Mouse (Mus musculus) forebrain, embryonic 10.5 days (tissue): ENCODE measurements around the gene Afap1. TPM values are rescaled to one million over a fixed set of nuclear protein-coding genes. Genes with fewer than 3 reads are reported as not detected.

Experiments used
- DNase-seq: peaks from one replicate; pipeline ENCODE4 v3.0.0-alpha.2; 2017; ENCODE audit warnings: low spot score; ENCODE audit errors: extremely low spot score
- H3K27ac ChIP-seq: fragments of 300-500 bp; sonication (generic); 2 replicates; pipeline ENCODE4 v1.5.1; 2016; ENCODE audit warnings: mild to moderate bottlenecking
- H3K27me3 ChIP-seq: fragments of 300-500 bp; sonication (generic); 2 replicates; pipeline ENCODE4 v1.6.1; 2016; ENCODE audit warnings: mild to moderate bottlenecking; ENCODE audit not compliant: poor library complexity, severe bottlenecking
- H3K36me3 ChIP-seq: fragments of 300-500 bp; sonication (generic); replicated peaks from 2 replicates; pipeline ENCODE4 v1.6.1; 2016; ENCODE audit warnings: mild to moderate bottlenecking, moderate library complexity
- H3K4me1 ChIP-seq: fragments of 300-500 bp; sonication (generic); 2 replicates; pipeline ENCODE4 v1.6.1; 2016
- H3K4me3 ChIP-seq: fragments of 300-500 bp; sonication (generic); 2 replicates; pipeline ENCODE4 v1.5.1; 2016; ENCODE audit warnings: mild to moderate bottlenecking, moderate library complexity
- H3K9me3 ChIP-seq: fragments of 300-500 bp; sonication (generic); 2 replicates; pipeline ENCODE4 v1.6.1; 2016; ENCODE audit warnings: mild to moderate bottlenecking, moderate library complexity
- WGBS: fragments of 180-500 bp; shearing (Covaris S2); methylation state at CpG from one replicate; pipeline ENCODE4 v1.1.7; 2016; 5-methylcytosine and 5-hydroxymethylcytosine counted together
- polyA plus RNA-seq: library from polyadenylated mRNA; unstranded; fragments of >200 nt; fragmentation: Nextera tagmentation; extraction: Ambion mirVana; gene quantifications from 2 replicates; pipeline ENCODE4 v1.2.1, GENCODE M21; 2016

The Afap1 gene
- polyA plus RNA-seq, 1 experiment from 2014 or later = 14.3 TPM

DNA sequence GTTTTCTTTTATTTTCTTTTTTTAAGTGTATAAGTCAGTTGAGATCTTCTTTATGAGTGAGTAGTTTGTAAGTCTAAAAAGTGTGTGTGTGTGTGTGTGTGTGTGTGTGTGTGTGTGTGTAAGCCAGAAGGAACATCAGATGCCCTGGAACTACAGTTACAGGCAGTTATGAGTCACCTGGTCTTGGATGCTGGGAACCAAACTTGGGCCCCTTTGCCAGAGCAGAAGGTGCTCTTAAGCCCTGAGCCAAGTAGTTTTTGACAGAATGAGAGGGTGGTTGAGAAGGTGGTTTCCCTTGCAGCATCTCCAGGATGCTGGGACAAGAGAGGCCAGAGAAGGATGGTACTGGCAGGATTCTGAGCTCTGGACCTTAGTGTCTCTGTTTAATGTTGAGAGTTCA lies 27.4 kb downstream of the Afap1 start:
- H3K36me3 ChIP-seq = no peaks in the 10 kb centered on the region
- no peak for DNase-seq
- H3K4me3 ChIP-seq = no peak overlapping the region
- no peaks in the 10 kb centered on the region for H3K27me3 ChIP-seq
- no peaks in the 10 kb centered on the region for H3K9me3 ChIP-seq
- H3K4me1 ChIP-seq = peaks cover 89% of the 10 kb centered on the region
- no peak overlapping the region for H3K27ac ChIP-seq

DNA sequence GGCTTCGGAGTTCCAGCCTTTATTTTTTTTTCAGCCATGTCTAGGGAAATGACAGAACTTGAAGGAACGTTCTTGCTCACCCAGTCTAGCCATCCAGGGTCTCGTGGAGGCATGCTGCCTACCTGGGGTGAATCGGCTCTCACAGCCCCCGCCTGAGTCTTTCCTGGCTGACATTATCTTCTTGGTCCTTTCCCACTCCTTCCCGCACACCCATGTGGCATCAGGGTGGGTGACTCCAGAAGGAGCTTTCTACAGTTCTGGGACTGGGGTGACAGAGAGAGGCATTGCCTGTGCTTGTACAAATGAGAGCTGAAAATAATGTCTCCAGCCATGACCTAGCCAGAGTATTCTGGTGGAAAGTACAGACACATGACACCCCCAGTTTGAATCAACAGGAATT lies 28.0 kb downstream of the Afap1 start:
- Histone ChIP-seq H3K9me3 (no peaks in the 10 kb centered on the region), H3K4me3 (no peak overlapping the region), H3K36me3 (no peaks in the 10 kb centered on the region), H3K27me3 (no peaks in the 10 kb centered on the region), H3K4me1 (peaks cover 90% of the 10 kb centered on the region), H3K27ac (peak overlapping the region; percentile 72)
- 87% methylated on average over 6 of the region's 6 CpGs for WGBS
- no peak for DNase-seq

GRCm38 (mm10) chr5:35921595-35922254 lies 28.6 kb downstream of the Afap1 start:
- Histone ChIP-seq H3K27ac (peak overlapping the region; percentile 72), H3K4me3 (no peak overlapping the region), H3K4me1 (peaks cover 91% of the 10 kb centered on the region), H3K27me3 (no peaks in the 10 kb centered on the region), H3K9me3 (no peaks in the 10 kb centered on the region), H3K36me3 (no peaks in the 10 kb centered on the region)
- DNase-seq = peak; percentile 37
- WGBS = 52% methylated on average over 10 of the region's 10 CpGs

GRCm38 (mm10) chr5:35923448-35923847 lies 30.3 kb downstream of the Afap1 start:
- H3K4me1 ChIP-seq = peaks cover 91% of the 10 kb centered on the region
- H3K27me3 ChIP-seq = no peaks in the 10 kb centered on the region
- no peak for DNase-seq
- H3K27ac ChIP-seq = no peak overlapping the region
- 90% methylated on average over 6 of the region's 6 CpGs for WGBS
- no peak overlapping the region for H3K4me3 ChIP-seq
- H3K9me3 ChIP-seq = no peaks in the 10 kb centered on the region
- H3K36me3 ChIP-seq = no peaks in the 10 kb centered on the region

- Histone ChIP-seq H3K27me3 (no peaks in the 10 kb centered on the region), H3K4me3 (no peak overlapping the region), H3K9me3 (no peaks in the 10 kb centered on the region), H3K27ac (peak overlapping the region; percentile 66), H3K36me3 (no peaks in the 10 kb centered on the region), H3K4me1 (peaks cover 73% of the 10 kb centered on the region)
- WGBS = 63% methylated on average over 12 of the region's 12 CpGs
- no peak for DNase-seq
Observed at GRCm38 (mm10) chr5:35925171-35925634, 32.1 kb downstream of the Afap1 start.

GRCm38 (mm10) chr5:35926511-35926910 lies 33.4 kb downstream of the Afap1 start:
- 91% methylated on average over 8 of the region's 8 CpGs for WGBS
- peaks cover 62% of the 10 kb centered on the region for H3K4me1 ChIP-seq
- H3K36me3 ChIP-seq = no peaks in the 10 kb centered on the region
- DNase-seq = no peak
- no peaks in the 10 kb centered on the region for H3K27me3 ChIP-seq
- no peaks in the 10 kb centered on the region for H3K9me3 ChIP-seq
- H3K27ac ChIP-seq = peak overlapping the region; percentile 32; the same call in 1 of the 2 replicates
- H3K4me3 ChIP-seq = no peak overlapping the region

GRCm38 (mm10) chr5:35931296-35931695 lies 38.2 kb downstream of the Afap1 start:
- no peaks in the 10 kb centered on the region for H3K9me3 ChIP-seq
- H3K4me1 ChIP-seq = peaks cover 42% of the 10 kb centered on the region
- 79% methylated on average over 5 of the region's 5 CpGs for WGBS
- H3K27ac ChIP-seq = no peak overlapping the region
- H3K4me3 ChIP-seq = no peak overlapping the region
- peaks cover 6% of the 10 kb centered on the region for H3K36me3 ChIP-seq
- H3K27me3 ChIP-seq = no peaks in the 10 kb centered on the region
- DNase-seq = no peak

- H3K27me3 ChIP-seq = no peaks in the 10 kb centered on the region
- H3K4me3 ChIP-seq = no peak overlapping the region
- no peak for DNase-seq
- peaks cover 31% of the 10 kb centered on the region for H3K4me1 ChIP-seq
- H3K27ac ChIP-seq = no peak overlapping the region
- H3K36me3 ChIP-seq = peaks cover 6% of the 10 kb centered on the region
- no peaks in the 10 kb centered on the region for H3K9me3 ChIP-seq
- WGBS = 84% methylated on average over 10 of the region's 10 CpGs
Observed at GRCm38 (mm10) chr5:35933059-35933458, 39.9 kb downstream of the Afap1 start.

GRCm38 (mm10) chr5:35935939-35936338 lies 42.8 kb downstream of the Afap1 start:
- H3K27me3 ChIP-seq = no peaks in the 10 kb centered on the region
- DNase-seq = no peak
- no peak overlapping the region for H3K27ac ChIP-seq
- peaks cover 33% of the 10 kb centered on the region for H3K4me1 ChIP-seq
- 87% methylated on average over 7 of the region's 7 CpGs for WGBS
- peaks cover 6% of the 10 kb centered on the region for H3K36me3 ChIP-seq
- H3K9me3 ChIP-seq = no peaks in the 10 kb centered on the region
- H3K4me3 ChIP-seq = no peak overlapping the region

DNA sequence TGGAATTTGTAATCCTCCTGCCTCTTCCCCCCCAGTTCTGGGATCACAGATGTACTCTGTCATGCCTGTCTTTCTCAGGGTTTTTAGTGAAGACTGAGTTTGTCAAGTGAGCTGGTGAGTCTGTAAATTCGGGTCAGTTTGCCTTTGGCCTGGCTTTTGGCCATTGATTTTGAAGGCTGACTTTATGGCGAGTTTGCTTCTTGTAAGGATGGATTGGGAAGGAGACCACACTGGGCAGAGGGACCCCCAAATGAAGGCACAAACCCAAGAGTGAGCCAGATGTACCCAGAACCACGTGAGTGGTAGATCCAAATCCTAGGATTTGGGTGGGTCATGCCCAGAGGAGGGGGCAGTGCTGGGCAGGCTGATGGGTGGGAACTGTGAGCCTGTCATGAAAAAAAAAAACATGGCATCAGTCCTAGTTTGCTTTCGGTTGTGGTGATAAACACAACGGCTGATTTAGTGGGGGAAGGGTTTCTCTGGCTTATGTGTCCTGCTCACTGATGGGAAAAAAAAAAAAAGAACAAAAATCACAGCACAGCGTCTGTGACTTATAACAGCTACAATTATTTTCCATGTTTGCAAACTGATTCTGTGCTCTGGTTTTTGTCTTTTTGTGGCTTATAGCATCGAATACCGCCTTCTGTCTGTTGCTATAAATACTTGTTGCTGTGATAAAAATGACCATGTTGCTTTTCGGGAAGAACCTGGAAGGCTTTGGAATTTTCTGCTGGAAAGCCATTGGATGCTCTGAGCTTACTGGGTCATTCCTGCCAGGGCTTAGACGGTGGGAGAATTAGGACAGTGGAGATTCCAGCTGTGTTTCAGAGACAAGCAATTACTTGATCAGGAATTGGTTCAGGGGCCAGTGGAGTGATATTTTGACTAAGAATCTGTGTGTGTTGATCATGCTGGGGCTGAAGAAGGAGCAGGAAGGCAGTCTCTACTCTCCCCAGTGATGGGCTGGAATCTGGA lies 45.4 kb downstream of the Afap1 start:
- H3K4me3 ChIP-seq = no peak overlapping the region
- DNase-seq = no peak
- peaks cover 6% of the 10 kb centered on the region; the same call in 1 of the 2 replicates for H3K9me3 ChIP-seq
- 83% methylated on average over 10 of the region's 10 CpGs for WGBS
- H3K36me3 ChIP-seq = peaks cover 14% of the 10 kb centered on the region
- H3K27ac ChIP-seq = no peak overlapping the region
- peaks cover 20% of the 10 kb centered on the region for H3K4me1 ChIP-seq
- H3K27me3 ChIP-seq = no peaks in the 10 kb centered on the region

DNA sequence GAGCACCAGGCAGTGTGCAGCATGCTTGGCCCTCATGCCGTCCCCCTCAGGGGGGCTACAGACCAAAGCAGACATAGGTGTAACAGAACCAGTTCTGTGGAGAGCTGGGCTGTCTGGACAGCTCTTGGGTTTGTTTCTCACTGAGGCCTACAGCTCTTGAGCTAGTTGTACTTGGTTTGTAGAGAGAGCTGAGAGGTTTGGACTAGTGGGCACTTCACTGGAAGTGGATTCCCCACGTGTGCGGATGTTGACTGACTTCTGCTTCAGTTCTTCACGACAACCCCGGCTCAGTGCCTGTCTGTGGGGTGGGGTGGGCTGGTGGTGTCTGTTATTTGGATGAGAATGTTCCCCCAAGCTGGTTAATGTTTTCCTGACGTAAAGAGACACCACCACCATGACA lies 46.8 kb downstream of the Afap1 start:
- Histone ChIP-seq H3K9me3 (peaks cover 7% of the 10 kb centered on the region; the same call in 1 of the 2 replicates), H3K27ac (no peak overlapping the region), H3K27me3 (no peaks in the 10 kb centered on the region), H3K36me3 (peaks cover 20% of the 10 kb centered on the region), H3K4me1 (peaks cover 20% of the 10 kb centered on the region), H3K4me3 (no peak overlapping the region)
- DNase-seq = no peak
- 93% methylated on average over 6 of the region's 6 CpGs for WGBS

GRCm38 (mm10) chr5:35943541-35943940 lies 50.4 kb downstream of the Afap1 start:
- Histone ChIP-seq H3K4me3 (no peak overlapping the region), H3K36me3 (peaks cover 36% of the 10 kb centered on the region), H3K4me1 (peaks cover 17% of the 10 kb centered on the region), H3K27me3 (no peaks in the 10 kb centered on the region), H3K27ac (no peak overlapping the region), H3K9me3 (peaks cover 7% of the 10 kb centered on the region; the same call in 1 of the 2 replicates)
- 90% methylated on average over 5 of the region's 5 CpGs for WGBS
- DNase-seq = no peak

DNA sequence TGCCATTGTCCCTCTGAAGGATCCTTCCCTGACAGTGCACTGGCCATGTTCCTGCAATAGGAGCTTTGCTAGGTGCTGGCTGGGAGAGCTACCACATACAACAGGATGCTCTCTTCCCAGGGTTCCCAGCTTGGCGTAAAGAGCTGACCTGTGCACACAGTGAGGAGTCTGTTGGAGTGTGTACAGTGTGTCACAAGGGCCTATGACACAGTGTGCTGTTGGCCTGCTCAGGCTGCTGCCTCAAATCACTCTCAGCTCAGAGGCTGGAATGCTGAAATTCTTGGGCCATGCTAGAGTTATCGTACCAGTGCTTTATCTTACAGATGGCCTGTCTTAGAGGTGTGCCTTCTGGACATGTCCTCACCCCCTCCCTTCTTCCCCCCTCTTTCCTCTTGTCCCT lies 53.7 kb downstream of the Afap1 start:
- DNase-seq = no peak
- Histone ChIP-seq H3K4me1 (peaks cover 15% of the 10 kb centered on the region), H3K27ac (no peak overlapping the region), H3K4me3 (no peak overlapping the region), H3K36me3 (peaks cover 59% of the 10 kb centered on the region), H3K27me3 (no peaks in the 10 kb centered on the region), H3K9me3 (peaks cover 7% of the 10 kb centered on the region; the same call in 1 of the 2 replicates)
- 92% methylated on average over 2 of the region's 2 CpGs for WGBS
